Comparison of ENCODE assay signal across 15 mouse cellular contexts in genomic region chr2:30200388-30200925, GRCm38 (mm10). TPM values are rescaled to one million over a fixed set of nuclear protein-coding genes. Genes with fewer than 3 reads are reported as not detected.
DNase-seq lines count a peak whose midpoint lies in the region; ATAC-seq and TF ChIP-seq lines count a peak whose summit lies in the region.
"Had no signal": no experiment of that assay in that cellular context is flagged by ENCODE, and none has a peak within 500 bp of the region (broad histone marks: within the 10 kb centered on the region; RNA-seq: fewer than 3 reads in every experiment).

No protein-coding gene starts in this region.

- H3K9me3 ChIP-seq in liver, embryonic 12.5 days (replicated peaks) = no peaks in the 10 kb centered on the region
- H3K9me3 ChIP-seq in stomach, embryonic 16.5 days (replicated peaks; ENCODE audit: control insufficient read depth, low read length) = no peaks in the 10 kb centered on the region
- no peaks in the 10 kb centered on the region for H3K9me3 ChIP-seq in hindbrain, postnatal 0 days (ENCODE audit: low read length)
- H3K9me3 ChIP-seq: midbrain, embryonic 15.5 days had no signal

- H3K27ac ChIP-seq in gastrocnemius, adult 2 months = peak overlapping the region; percentile 41
- peak overlapping the region; percentile 37 for H3K27ac ChIP-seq in liver, embryonic 12.5 days
- H3K27ac ChIP-seq in stomach, embryonic 16.5 days (ENCODE audit: low read length) = peak overlapping the region; percentile 84
- no peak overlapping the region for H3K27ac ChIP-seq in hindbrain, postnatal 0 days
- H3K27ac ChIP-seq: midbrain, embryonic 15.5 days had no signal

- no peak for DNase-seq in gastrocnemius, adult 2 months
- no peak for DNase-seq in gastrocnemius, postnatal 4 days (ENCODE audit: low spot score in 2 of 2)
- DNase-seq in kidney, adult 9 months = peak; percentile 78
- DNase-seq in kidney, postnatal 25 days = no peak
- DNase-seq in layer of hippocampus, adult 8-10 months (ENCODE audit: low spot score in 2 of 2) = no peak
- DNase-seq in hindbrain, postnatal 0 days (ENCODE audit: low spot score) = no peak
- DNase-seq: cerebellum, adult 8-10 months; layer of hippocampus, adult 9-11 months; right cerebral cortex, postnatal 14 days had no signal

- no peak overlapping the region for H3K4me3 ChIP-seq in gastrocnemius, adult 2 months
- H3K4me3 ChIP-seq in liver, embryonic 12.5 days = no peak overlapping the region
- no peak overlapping the region for H3K4me3 ChIP-seq in stomach, embryonic 16.5 days (replicated peaks; ENCODE audit: low read length)
- no peak overlapping the region for H3K4me3 ChIP-seq in hindbrain, postnatal 0 days (ENCODE audit: low read length)
- H3K4me3 ChIP-seq: midbrain, embryonic 15.5 days had no signal

- intact Hi-C loops in gastrocnemius, adult 2 months (cut with DNase I) = no loop called here

- H3K9ac ChIP-seq in liver, embryonic 12.5 days = no peak overlapping the region
- H3K9ac ChIP-seq in stomach, embryonic 16.5 days (ENCODE audit: low read length) = no peak overlapping the region
- H3K9ac ChIP-seq in hindbrain, postnatal 0 days (replicated peaks; ENCODE audit: low read length) = no peak overlapping the region
- H3K9ac ChIP-seq: midbrain, embryonic 15.5 days had no signal

- no peak for ATAC-seq in liver, embryonic 12.5 days
- no peak for ATAC-seq in stomach, embryonic 16.5 days (ENCODE audit: insufficient read depth, low FRiP score)
- ATAC-seq in hindbrain, postnatal 0 days = no peak
- ATAC-seq: forebrain, embryonic 14.5 days; midbrain, embryonic 15.5 days had no signal

- no peak for TF ChIP-seq CTCF in gastrocnemius, adult 2 months (IDR thresholded peaks at IDR 0.05)
- no peak for TF ChIP-seq CTCF in hindbrain, postnatal 0 days (IDR thresholded peaks at IDR 0.05; ENCODE audit: low read depth)

- 64% methylated on average over 5 of the region's 5 CpGs for WGBS in liver, embryonic 12.5 days (ENCODE audit: insufficient replicate concordance)
- whole genome bisulfite sequencing in stomach, embryonic 16.5 days = 56% methylated on average over 5 of the region's 5 CpGs
- 91% methylated on average over 5 of the region's 5 CpGs for WGBS in hindbrain, postnatal 0 days

- H3K4me1 ChIP-seq in liver, embryonic 12.5 days = peaks cover 39% of the 10 kb centered on the region
- H3K4me1 ChIP-seq in stomach, embryonic 16.5 days (ENCODE audit: control insufficient read depth, insufficient read depth, low read length) = peaks cover 7% of the 10 kb centered on the region
- H3K4me1 ChIP-seq in hindbrain, postnatal 0 days (ENCODE audit: insufficient read depth, low read length) = no peaks in the 10 kb centered on the region; the same call in 1 of the 2 replicates

- H3K36me3 ChIP-seq in liver, embryonic 12.5 days = no peaks in the 10 kb centered on the region
- H3K36me3 ChIP-seq in stomach, embryonic 16.5 days (ENCODE audit: control insufficient read depth, insufficient read depth, low read length) = no peaks in the 10 kb centered on the region
- H3K36me3 ChIP-seq in hindbrain, postnatal 0 days (ENCODE audit: insufficient read depth, low read length) = no peaks in the 10 kb centered on the region
- H3K36me3 ChIP-seq: midbrain, embryonic 15.5 days had no signal

- no peaks in the 10 kb centered on the region for H3K27me3 ChIP-seq in liver, embryonic 12.5 days (replicated peaks)
- H3K27me3 ChIP-seq in stomach, embryonic 16.5 days (ENCODE audit: control insufficient read depth, insufficient read depth, low read length) = no peaks in the 10 kb centered on the region
- H3K27me3 ChIP-seq in hindbrain, postnatal 0 days (ENCODE audit: insufficient read depth, low read length) = no peaks in the 10 kb centered on the region
- H3K27me3 ChIP-seq: CH12.LX; midbrain, embryonic 15.5 days had no signal

- H3K4me2 ChIP-seq in liver, embryonic 12.5 days = no peak overlapping the region
- H3K4me2 ChIP-seq in stomach, embryonic 16.5 days (ENCODE audit: low read depth, low read length) = no peak overlapping the region
- no peak overlapping the region for H3K4me2 ChIP-seq in hindbrain, postnatal 0 days (ENCODE audit: low read depth, low read length)
- H3K4me2 ChIP-seq: midbrain, embryonic 15.5 days had no signal

RNA-seq across cellular contexts. Expression of gene Kyat1, which starts 5.2 kb away (rescaled TPM):
- 10 to 100 TPM; 23.4 to 30.3 TPM for total RNA-seq in gastrocnemius, adult 2 months (2021)
- 10 to 100 TPM; 11.9 to 12.7 TPM for total RNA-seq in gastrocnemius, postnatal 4 days (2021)
- polyA plus RNA-seq in liver, embryonic 12.5 days (2016; fragmentation: Nextera tagmentation; extraction: Ambion mirVana) = 11.3 and 11.4 TPM in 2 replicates
- polyA plus RNA-seq in stomach, embryonic 16.5 days (2015; fragmentation: Nextera tagmentation; extraction: Ambion mirVana) = 25.8 and 39.2 TPM in 2 replicates
- 10 to 100 TPM; 15.6 to 19.9 (median 16.9) TPM for total RNA-seq in layer of hippocampus, adult 8-10 months (2022)
- 23.9 and 34.3 TPM in 2 replicates for total RNA-seq in hindbrain, postnatal 0 days (2014; rRNA removed)
- polyA plus RNA-seq in hindbrain, postnatal 0 days (2015; fragmentation: Nextera tagmentation; extraction: Ambion mirVana) = 17.0 and 17.9 TPM in 2 replicates

RNA-seq across cellular contexts. Expression of gene Spout1, which starts 22.2 kb away (rescaled TPM):
- 1 to 10 TPM; 4.2 to 4.5 TPM for total RNA-seq in gastrocnemius, adult 2 months (2021)
- 10 to 100 TPM; 11.9 to 13.6 TPM for total RNA-seq in gastrocnemius, postnatal 4 days (2021)
- polyA plus RNA-seq in liver, embryonic 12.5 days (2016; fragmentation: Nextera tagmentation; extraction: Ambion mirVana) = 54.4 and 55.1 TPM in 2 replicates
- 62.7 and 65.6 TPM in 2 replicates for polyA plus RNA-seq in stomach, embryonic 16.5 days (2015; fragmentation: Nextera tagmentation; extraction: Ambion mirVana)
- total RNA-seq in layer of hippocampus, adult 8-10 months (2022) = 10 to 100 TPM; 32.9 to 40.2 (median 35.2) TPM
- total RNA-seq in hindbrain, postnatal 0 days (2014; rRNA removed) = 32.6 and 48.2 TPM in 2 replicates
- 52.6 and 56.1 TPM in 2 replicates for polyA plus RNA-seq in hindbrain, postnatal 0 days (2015; fragmentation: Nextera tagmentation; extraction: Ambion mirVana)

RNA-seq across cellular contexts. Expression of gene Endog, which starts 29.2 kb away (rescaled TPM):
- total RNA-seq in gastrocnemius, adult 2 months (2021) = 10 to 100 TPM; 50.8 to 67.6 TPM
- total RNA-seq in gastrocnemius, postnatal 4 days (2021) = 10 to 100 TPM; 26.3 to 27.6 TPM
- 23.0 and 23.3 TPM in 2 replicates for polyA plus RNA-seq in liver, embryonic 12.5 days (2016; fragmentation: Nextera tagmentation; extraction: Ambion mirVana)
- polyA plus RNA-seq in stomach, embryonic 16.5 days (2015; fragmentation: Nextera tagmentation; extraction: Ambion mirVana) = 17.5 and 19.0 TPM in 2 replicates
- 10 to 100 TPM; 18.7 to 28.3 (median 21.4) TPM for total RNA-seq in layer of hippocampus, adult 8-10 months (2022)
- total RNA-seq in hindbrain, postnatal 0 days (2014; rRNA removed) = 63.7 and 64.1 TPM in 2 replicates
- polyA plus RNA-seq in hindbrain, postnatal 0 days (2015; fragmentation: Nextera tagmentation; extraction: Ambion mirVana) = 42.2 and 42.7 TPM in 2 replicates

RNA-seq across cellular contexts. Expression of gene Lrrc8a, which starts 37.1 kb away (rescaled TPM):
- total RNA-seq in gastrocnemius, adult 2 months (2021) = 10 to 100 TPM; 19.6 to 37.9 TPM
- total RNA-seq in gastrocnemius, postnatal 4 days (2021) = 10 to 100 TPM; 26.6 to 26.7 TPM
- 12.8 and 13.9 TPM in 2 replicates for polyA plus RNA-seq in liver, embryonic 12.5 days (2016; fragmentation: Nextera tagmentation; extraction: Ambion mirVana)
- 34.0 and 40.1 TPM in 2 replicates for polyA plus RNA-seq in stomach, embryonic 16.5 days (2015; fragmentation: Nextera tagmentation; extraction: Ambion mirVana)
- total RNA-seq in layer of hippocampus, adult 8-10 months (2022) = 10 to 100 TPM; 54.5 to 70.6 (median 60.3) TPM
- 66.2 and 68.4 TPM in 2 replicates for total RNA-seq in hindbrain, postnatal 0 days (2014; rRNA removed)
- polyA plus RNA-seq in hindbrain, postnatal 0 days (2015; fragmentation: Nextera tagmentation; extraction: Ambion mirVana) = 59.7 and 61.9 TPM in 2 replicates

RNA-seq across cellular contexts. Expression of gene Gm28035, which starts 39.9 kb away (rescaled TPM):
- 1 to 10 TPM; 1.1 to 1.4 TPM for total RNA-seq in gastrocnemius, adult 2 months (2021)
- 1 to 10 TPM; 1.0 to 1.3 TPM for total RNA-seq in gastrocnemius, postnatal 4 days (2021)
- 0.11 and 0.12 TPM in 2 replicates for polyA plus RNA-seq in liver, embryonic 12.5 days (2016; fragmentation: Nextera tagmentation; extraction: Ambion mirVana)
- polyA plus RNA-seq in stomach, embryonic 16.5 days (2015; fragmentation: Nextera tagmentation; extraction: Ambion mirVana) = 0.24 and 0.30 TPM in 2 replicates
- total RNA-seq in layer of hippocampus, adult 8-10 months (2022) = 10 to 100 TPM in 2 of 4 experiments, 1 to 10 TPM in 2; 6.7 to 11.6 (median 9.9) TPM
- 6.8 and 15.1 TPM in 2 replicates for total RNA-seq in hindbrain, postnatal 0 days (2014; rRNA removed)
- 0.25 and 0.31 TPM in 2 replicates for polyA plus RNA-seq in hindbrain, postnatal 0 days (2015; fragmentation: Nextera tagmentation; extraction: Ambion mirVana)
- total RNA-seq: granulocyte monocyte progenitor cell, adult 5-6 weeks had no signal
